Mouse (Mus musculus) lung, adult 2 months (tissue): Measurements from ENCODE around the gene Rpp14.

Source experiments
- CTCF ChIP-seq: fragments of 200-500 bp; IDR thresholded peaks from 2 replicates; pipeline ENCODE4 v1.5.1; 2011; ENCODE audit warnings: mild to moderate bottlenecking, low read length, control low read depth; ENCODE audit not compliant: insufficient read depth
- POLR2A ChIP-seq: fragments of 200-500 bp; IDR thresholded peaks from 2 replicates; pipeline ENCODE4 v1.6.1; 2011; ENCODE audit warnings: low read depth, mild to moderate bottlenecking, control low read depth, low read length, borderline replicate concordance; ENCODE audit errors: extremely low read depth

- no peak for TF ChIP-seq CTCF
- TF ChIP-seq POLR2A, result no peak
These were observed 25.7 kb upstream of the Rpp14 start for GRCm38 (mm10) chr14:8054310-8055102.
